ENCODE assay signal across 8 mouse cellular contexts in genomic region chr7:25477091-25477751, GRCm38 (mm10). TPM values are rescaled to one million over a fixed set of nuclear protein-coding genes. Genes with fewer than 3 reads are reported as not detected.
DNase-seq lines count a peak whose midpoint lies in the region; TF ChIP-seq lines count a peak whose summit lies in the region.
"Not testable (repeated sequence)": the region's sequence is repeated elsewhere in the genome, so short reads cannot be mapped to it uniquely, and the experiment has no call there.

Ceacam1 (minus strand) TSS chr7:25477603.

- not testable (repeated sequence) for H3K4me1 ChIP-seq in MEL (ENCODE audit: control insufficient read depth in 1 of 2, insufficient read depth in 2 of 2, low read length in 2 of 2)

- intact Hi-C loops in gastrocnemius, postnatal 36 days (cut with DNase I), result not testable (repeated sequence)

- TF ChIP-seq EP300 in MEL (IDR thresholded peaks at IDR 0.05; ENCODE audit: low read depth in 1 of 2, low read length in 2 of 2), result not testable (repeated sequence)

- H3K27me3 ChIP-seq in MEL (ENCODE audit: control insufficient read depth in 1 of 2, insufficient read depth in 2 of 2, low read length in 2 of 2), result not testable (repeated sequence)

- DNase-seq in MEL (ENCODE audit: low read depth, low spot score), result peak; percentile 91
- peak; percentile 53 for DNase-seq in c-Kit-positive CD71-positive TER-119-negative erythroid progenitor cells, embryonic 14.5 days (ENCODE audit: low read depth)
- peak; percentile 15 to 28 for DNase-seq in gastrocnemius, postnatal 36 days
- peak; percentile 20 for DNase-seq in induced T-regulatory cell, adult 2 months (ENCODE audit: low read depth)
- peak; percentile 27 for DNase-seq in layer of hippocampus, adult 9-11 months
- DNase-seq in lung, postnatal 10 days, result peak; percentile 86
- DNase-seq in retina, postnatal 1 day, result peak; percentile 59
- peak; percentile 12 to 22 for DNase-seq in thymus, postnatal 10 days (ENCODE audit: low spot score in 2 of 2)

- not testable (repeated sequence) for H3K79me2 ChIP-seq in MEL (ENCODE audit: control insufficient read depth, insufficient read depth, low read length, poor library complexity)

- H3K9me3 ChIP-seq in MEL (replicated peaks; ENCODE audit: insufficient read depth, low read length), result not testable (repeated sequence)

- not testable (repeated sequence) for TF ChIP-seq CTCF in MEL (IDR thresholded peaks at IDR 0.05 in 2 of 3, conservative IDR thresholded peaks at IDR 0.05 in 1 of 3; ENCODE audit: control insufficient read depth in 1 of 3, insufficient read depth in 1 of 3, low read depth in 2 of 3, low read length in 3 of 3, poor library complexity in 1 of 3, severe bottlenecking in 1 of 3)

- not testable (repeated sequence) for H3K36me3 ChIP-seq in MEL (ENCODE audit: control insufficient read depth in 1 of 2, insufficient read depth in 2 of 2, low read length in 2 of 2)

- H3K27ac ChIP-seq in MEL (ENCODE audit: control insufficient read depth, low read depth, low read length), result not testable (repeated sequence)

- H3K9ac ChIP-seq in MEL (ENCODE audit: control insufficient read depth, low read depth, low read length, poor library complexity, severe bottlenecking), result peak within 1 kb of the TSS; percentile 44

- TF ChIP-seq POLR2A in MEL (IDR thresholded peaks at IDR 0.05; ENCODE audit: control insufficient read depth in 1 of 2, insufficient read depth in 1 of 2, low read depth in 1 of 2, low read length in 2 of 2, poor library complexity in 1 of 2), result peak in 1 of 2 experiments; percentile 47; a peak in 1 of 4 replicates

- not testable (repeated sequence) for TF ChIP-seq RAD21 in MEL (IDR thresholded peaks at IDR 0.05; ENCODE audit: low read depth, low read length)

- peak within 1 kb of the TSS; percentile 21 to 26; a peak in 2 of 4 replicates for H3K4me3 ChIP-seq in MEL (ENCODE audit: control insufficient read depth in 1 of 2, insufficient read depth in 1 of 2, low read depth in 2 of 2, low read length in 2 of 2)

TF ChIP-seq in MEL, 35 proteins besides CTCF, POLR2A, EP300 and RAD21:
- TF ChIP-seq SIN3A (IDR thresholded peaks at IDR 0.05; ENCODE audit: low read length) (peak; percentile 47; the same call in 1 of the 2 replicates), MYC (IDR thresholded peaks at IDR 0.05; ENCODE audit: low read depth, low read length) (peak; percentile 71; the same call in 1 of the 2 replicates), TBP (IDR thresholded peaks at IDR 0.05; ENCODE audit: low read depth, low read length) (peak; percentile 52; the same call in 1 of the 2 replicates), NELFE (IDR thresholded peaks at IDR 0.05; ENCODE audit: low read depth, low read length) (0 out of 2 replicates have a peak, but pooled peaks have one; percentile 16), USF1 (IDR thresholded peaks at IDR 0.05; ENCODE audit: low read depth, low read length) (peak; percentile 74), MAX (IDR thresholded peaks at IDR 0.05; ENCODE audit: low read length) (peak; percentile 57; the same call in 1 of the 2 replicates), MXI1 (IDR thresholded peaks at IDR 0.05; ENCODE audit: low read depth, low read length) (peak; percentile 88)

RNA-seq across cellular contexts. Expression of gene Ceacam1, which starts in this region (rescaled TPM):
- 0.27 and 0.46 TPM in 2 replicates for total RNA-seq in MEL (2012; rRNA removed)
- polyA plus RNA-seq in MEL (2012; ENCODE audit: insufficient read depth in 1 of 2, insufficient read length in 2 of 2, low read depth in 1 of 2, low replicate concordance in 2 of 2, missing spikeins in 1 of 2), result 1 to 10 TPM in 1 of 2 experiments, not detected in 1; 1.5 TPM
- total RNA-seq in gastrocnemius, postnatal 36 days (2021), result 1 to 10 TPM; 3.0 to 6.1 TPM

Comparison
In these comparisons a context has a peak if more than half of its experiments do, and no peak if none do; other contexts are left out.
1. DNase-seq: peak in every context shown above with its lines; median percentile 91 in MEL; 86 in lung, postnatal 10 days; 59 in retina, postnatal 1 day; 53 in c-Kit-positive CD71-positive TER-119-negative erythroid progenitor cells, embryonic 14.5 days; 27 in layer of hippocampus, adult 9-11 months; 22 in gastrocnemius, postnatal 36 days; 20 in induced T-regulatory cell, adult 2 months; 17 in thymus, postnatal 10 days.